Mouse (Mus musculus) MEL (cell line): Measurements from ENCODE around the gene 5830411N06Rik.

Experiments
- CTCF ChIP-seq, 3 experiments: IDR thresholded peaks in 2 of 3; conservative IDR thresholded peaks in 1 of 3; 2 replicates each; pipeline ENCODE4 v1.5.1; 2011 to 2012; ENCODE audit warnings: low read length in 3 of 3, low read depth in 2 of 3, mild to moderate bottlenecking in 2 of 3, improper control_type of control experiment in 1 of 3, inconsistent platforms in 1 of 3, mixed read lengths in 1 of 3, moderate library complexity in 1 of 3; ENCODE audit not compliant: control insufficient read depth in 1 of 3, insufficient read depth in 1 of 3, poor library complexity in 1 of 3, severe bottlenecking in 1 of 3
- EP300 ChIP-seq, 2 experiments: IDR thresholded peaks; 2 replicates each; pipeline ENCODE4 v1.6.1; 2011; ENCODE audit warnings: improper control_type of control experiment in 2 of 2, low read length in 2 of 2, low read depth in 1 of 2, mild to moderate bottlenecking in 1 of 2
- USF1 ChIP-seq: IDR thresholded peaks from 2 replicates; pipeline ENCODE4 v1.6.1; 2014; ENCODE audit warnings: low read depth, mild to moderate bottlenecking, inconsistent platforms, low read length, improper control_type of control experiment, moderate library complexity

GRCm38 (mm10) chr7:140319861-140320385 is 72.8 kb downstream of the 5830411N06Rik start:
- no peak for TF ChIP-seq EP300 (IDR thresholded peaks at IDR 0.05; ENCODE audit: low read depth in 1 of 2, low read length in 2 of 2)
- TF ChIP-seq USF1: no peak
- TF ChIP-seq CTCF (IDR thresholded peaks at IDR 0.05 in 2 of 3, conservative IDR thresholded peaks at IDR 0.05 in 1 of 3; ENCODE audit: control insufficient read depth in 1 of 3, insufficient read depth in 1 of 3, low read depth in 2 of 3, low read length in 3 of 3, poor library complexity in 1 of 3, severe bottlenecking in 1 of 3): no peak
